Mouse (Mus musculus): Measurements from ENCODE around the gene Zc3h10.

DNA sequence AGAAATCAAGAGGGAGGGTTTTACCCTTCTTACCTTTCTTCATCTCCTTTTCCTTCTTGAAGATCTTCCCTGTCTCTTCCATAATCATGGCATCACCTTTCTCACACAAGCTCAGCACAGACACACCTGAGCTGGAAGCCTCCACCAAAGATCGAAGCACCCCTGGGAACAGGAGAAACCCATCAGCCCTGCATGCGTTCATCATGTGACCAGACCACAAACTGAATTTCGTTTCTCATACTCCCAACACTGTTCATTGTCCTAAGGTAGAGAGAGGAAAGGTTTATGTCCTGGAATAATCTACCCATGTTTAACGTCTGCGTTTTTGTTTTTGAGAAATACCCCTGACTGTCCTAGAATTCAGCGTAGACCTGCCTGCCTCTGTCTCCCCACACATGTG lies 16.0 kb upstream of the Zc3h10 start:
- no peak for TF ChIP-seq CTCF (IDR thresholded peaks at IDR 0.05; ENCODE audit: low read depth)
- no peak for TF ChIP-seq EP300 (IDR thresholded peaks at IDR 0.05; ENCODE audit: low read depth)
